Mouse (Mus musculus): ENCODE measurements around the gene Bean1. TPM values are rescaled to one million over a fixed set of nuclear protein-coding genes. Genes with fewer than 3 reads are reported as not detected.

Gene Bean1
- not detected for polyA plus RNA-seq (2021)

- TF ChIP-seq CTCF (IDR thresholded peaks at IDR 0.05), result no peak
- no peak for DNase-seq (ENCODE audit: low read depth, low spot score)
- in situ Hi-C loops (cut with MboI; ENCODE audit: low pct_unique_long_range_greater_than_20kb), result no loop called here
- CTCF ChIA-PET, result no interaction called here
- POLR2A ChIA-PET, result no interaction called here
- ATAC-seq, result no peak
- H3K27me3 ChIP-seq, result peaks cover 20% of the 10 kb centered on the region
These were observed at the start of gene Bean1 for GRCm38 (mm10) chr8:104170118-104171049. Gene Bean1 (plus strand): TSS chr8:104170442.

DNA sequence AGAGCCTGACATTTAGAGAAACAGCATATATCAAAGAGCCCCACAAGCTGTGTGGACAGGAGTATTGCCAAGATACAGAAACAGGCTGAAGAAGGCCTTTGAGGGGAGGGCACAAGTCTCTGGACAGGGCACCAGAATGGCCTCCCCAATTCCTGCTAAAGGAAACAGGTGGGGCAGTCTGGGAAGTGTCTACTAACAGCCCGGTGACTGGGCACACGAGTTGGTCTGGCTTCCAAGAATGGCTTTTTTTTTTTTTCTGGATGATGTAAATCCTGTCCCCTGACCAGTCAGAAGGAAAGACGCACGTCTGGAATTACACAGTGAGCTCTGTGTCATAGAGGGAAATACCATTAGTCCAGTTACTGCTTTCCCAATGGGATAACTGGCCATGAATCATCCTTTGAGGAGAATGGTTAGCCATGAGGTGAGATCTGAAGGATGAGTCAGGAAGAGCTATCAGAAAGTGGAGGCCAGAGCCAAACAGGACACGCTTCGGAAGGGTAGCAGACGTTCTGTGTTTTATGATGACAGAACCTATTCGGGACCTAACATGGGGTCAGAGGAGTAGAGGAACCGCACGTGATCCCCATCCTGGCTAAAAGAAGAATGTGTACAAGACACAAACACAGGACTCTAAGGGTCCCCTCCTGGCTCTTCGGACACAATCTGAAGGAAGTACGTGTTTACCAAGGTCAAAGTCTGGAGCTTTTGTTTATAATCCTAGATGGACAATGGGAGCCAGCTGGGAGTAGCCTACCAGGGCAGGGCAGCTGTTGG lies 48.4 kb upstream of the Bean1 start:
- no peak for TF ChIP-seq CTCF (IDR thresholded peaks at IDR 0.05)
- in situ Hi-C loops (cut with MboI; ENCODE audit: low pct_unique_long_range_greater_than_20kb), result no loop called here
- ChIA-PET POLR2A (no interaction called here), CTCF (no interaction called here)
- DNase-seq (ENCODE audit: low read depth, low spot score), result no peak
- ATAC-seq, result no peak
- H3K27me3 ChIP-seq, result no peaks in the 10 kb centered on the region

GRCm38 (mm10) chr8:104123080-104123657 lies 47.1 kb upstream of the Bean1 start:
- H3K27me3 ChIP-seq, result no peaks in the 10 kb centered on the region
- POLR2A ChIA-PET, result no interaction called here
- CTCF ChIA-PET, result no interaction called here
- TF ChIP-seq CTCF (IDR thresholded peaks at IDR 0.05), result no peak
- no peak for DNase-seq (ENCODE audit: low read depth, low spot score)
- in situ Hi-C loops (cut with MboI; ENCODE audit: low pct_unique_long_range_greater_than_20kb), result no loop called here
- no peak for ATAC-seq

DNA sequence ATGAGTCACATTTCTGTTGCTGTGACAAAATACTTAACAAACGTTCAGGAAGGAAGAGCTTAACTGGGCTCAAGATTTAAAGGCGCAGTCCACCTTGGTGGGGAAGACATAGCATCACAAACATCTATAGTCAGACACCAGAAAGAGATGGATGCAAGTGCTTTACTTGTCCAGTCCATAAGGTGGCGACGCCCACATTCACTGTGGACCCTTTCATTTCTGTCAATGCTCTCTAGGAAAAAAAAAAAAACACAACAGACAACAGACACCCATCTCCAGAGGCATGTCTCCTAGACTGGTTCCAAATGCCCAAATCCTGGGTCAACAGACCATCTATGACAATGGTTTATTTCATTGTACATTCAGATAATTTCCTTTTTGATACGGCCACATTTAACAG lies 45.7 kb upstream of the Bean1 start:
- ATAC-seq (no peak), DNase-seq (ENCODE audit: low read depth, low spot score) (no peak)
- in situ Hi-C loops (cut with MboI; ENCODE audit: low pct_unique_long_range_greater_than_20kb), result no loop called here
- ChIA-PET POLR2A (interaction anchor here (0.6 kb wide), 1 partner anchor 111 kb away, joined by 3 read pairs; no protein-coding TSS in a partner anchor), CTCF (no interaction called here)
- H3K27me3 ChIP-seq, result no peaks in the 10 kb centered on the region
- TF ChIP-seq CTCF (IDR thresholded peaks at IDR 0.05), result no peak

DNA sequence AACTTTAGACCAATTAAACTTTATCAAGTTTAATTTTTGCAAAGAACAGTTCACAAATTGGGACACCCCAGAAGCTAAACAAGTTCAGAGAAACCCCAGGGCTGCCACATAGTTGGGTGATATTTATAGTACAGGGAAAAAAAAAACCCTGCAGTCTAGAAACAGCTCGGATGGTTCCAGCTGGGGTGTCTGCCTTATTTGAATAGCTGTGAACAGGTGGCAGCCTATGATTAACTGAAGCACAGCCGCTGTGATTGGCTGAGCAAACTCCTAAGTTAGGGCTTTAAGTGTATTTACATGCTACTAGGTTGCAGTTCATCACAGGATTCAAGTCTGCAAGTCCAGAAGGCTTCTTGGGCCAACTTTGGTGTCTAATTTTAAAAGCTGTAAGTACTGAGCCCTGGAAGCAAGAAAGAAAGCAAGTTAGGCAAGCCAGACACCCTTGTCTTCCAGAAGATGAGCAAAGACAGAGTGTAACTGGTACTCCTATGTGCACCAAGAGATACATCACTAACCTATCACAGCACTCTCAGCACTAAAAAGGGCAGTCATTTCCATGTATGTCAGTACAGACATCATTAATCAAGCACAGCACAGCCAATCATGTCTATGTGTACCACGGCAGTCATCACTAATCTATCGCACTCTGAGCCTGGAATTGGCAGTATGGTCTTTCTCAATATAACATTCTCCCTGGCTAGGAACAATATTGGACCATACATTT lies 42.9 kb upstream of the Bean1 start:
- H3K27me3 ChIP-seq, result no peaks in the 10 kb centered on the region
- DNase-seq (ENCODE audit: low read depth, low spot score) (no peak), ATAC-seq (no peak)
- ChIA-PET POLR2A (no interaction called here), CTCF (no interaction called here)
- TF ChIP-seq CTCF (IDR thresholded peaks at IDR 0.05), result no peak
- in situ Hi-C loops (cut with MboI; ENCODE audit: low pct_unique_long_range_greater_than_20kb), result loop anchor here (25.0 kb wide), 1 partner anchor 435 kb away; no protein-coding TSS in a partner anchor

GRCm38 (mm10) chr8:104130916-104131315 lies 39.3 kb upstream of the Bean1 start:
- in situ Hi-C loops (cut with MboI; ENCODE audit: low pct_unique_long_range_greater_than_20kb), result loop anchor here (25.0 kb wide), 1 partner anchor 431 kb away; no protein-coding TSS in a partner anchor
- ChIA-PET CTCF (no interaction called here), POLR2A (no interaction called here)
- ATAC-seq (no peak), DNase-seq (ENCODE audit: low read depth, low spot score) (no peak)
- peaks cover 4% of the 10 kb centered on the region for H3K27me3 ChIP-seq
- TF ChIP-seq CTCF (IDR thresholded peaks at IDR 0.05), result no peak

GRCm38 (mm10) chr8:104131414-104131975 lies 38.7 kb upstream of the Bean1 start:
- POLR2A ChIA-PET, result no interaction called here
- no peak for ATAC-seq
- no peak for DNase-seq (ENCODE audit: low read depth, low spot score)
- peaks cover 4% of the 10 kb centered on the region for H3K27me3 ChIP-seq
- in situ Hi-C loops (cut with MboI; ENCODE audit: low pct_unique_long_range_greater_than_20kb), result loop anchor here (25.0 kb wide), 1 partner anchor 431 kb away; no protein-coding TSS in a partner anchor
- CTCF ChIA-PET, result no interaction called here
- TF ChIP-seq CTCF (IDR thresholded peaks at IDR 0.05), result no peak

- CTCF ChIA-PET, result no interaction called here
- TF ChIP-seq CTCF (IDR thresholded peaks at IDR 0.05), result no peak
- in situ Hi-C loops (cut with MboI; ENCODE audit: low pct_unique_long_range_greater_than_20kb), result loop anchor here (25.0 kb wide), 1 partner anchor 428 kb away; no protein-coding TSS in a partner anchor
- DNase-seq (ENCODE audit: low read depth, low spot score), result no peak
- ATAC-seq, result no peak
- peaks cover 4% of the 10 kb centered on the region for H3K27me3 ChIP-seq
- POLR2A ChIA-PET, result no interaction called here
These were observed 35.7 kb upstream of the Bean1 start for GRCm38 (mm10) chr8:104134521-104134920.

GRCm38 (mm10) chr8:104136277-104136676 lies 34.0 kb upstream of the Bean1 start:
- no peak for TF ChIP-seq CTCF (IDR thresholded peaks at IDR 0.05)
- peaks cover 4% of the 10 kb centered on the region for H3K27me3 ChIP-seq
- ATAC-seq (no peak), DNase-seq (ENCODE audit: low read depth, low spot score) (no peak)
- ChIA-PET CTCF (no interaction called here), POLR2A (no interaction called here)
- in situ Hi-C loops (cut with MboI; ENCODE audit: low pct_unique_long_range_greater_than_20kb), result loop anchor here (25.0 kb wide), 1 partner anchor 426 kb away; no protein-coding TSS in a partner anchor

GRCm38 (mm10) chr8:104137636-104138035 lies 32.6 kb upstream of the Bean1 start:
- in situ Hi-C loops (cut with MboI; ENCODE audit: low pct_unique_long_range_greater_than_20kb), result loop anchor here (25.0 kb wide), 1 partner anchor 425 kb away; no protein-coding TSS in a partner anchor
- CTCF ChIA-PET, result no interaction called here
- POLR2A ChIA-PET, result no interaction called here
- ATAC-seq, result no peak
- DNase-seq (ENCODE audit: low read depth, low spot score), result no peak
- TF ChIP-seq CTCF (IDR thresholded peaks at IDR 0.05), result no peak
- H3K27me3 ChIP-seq, result peaks cover 4% of the 10 kb centered on the region

Measured in Patski (cell line).